Mouse (Mus musculus): ENCODE data around the gene Olfr812. TPM values are rescaled to one million over a fixed set of nuclear protein-coding genes. Genes with fewer than 3 reads are reported as not detected.
"Not testable (repeated sequence)": the region's sequence is repeated elsewhere in the genome, so short reads cannot be mapped to it uniquely, and the experiment has no call there.

Olfr812 gene
- total RNA-seq (2021), result not detected

- intact Hi-C loops (cut with DNase I), result no loop called here
- DNase-seq, result no peak
These were observed at the start of gene Olfr812 for GRCm38 (mm10) chr10:129845994-129846393. Gene Olfr812, minus strand, starts transcription at chr10:129846094.

- no peak for DNase-seq
- intact Hi-C loops (cut with DNase I), result no loop called here
These were observed 40.0 kb upstream of the Olfr812 start for GRCm38 (mm10) chr10:129885934-129886333.

GRCm38 (mm10) chr10:129885496-129885895, 39.6 kb upstream of the Olfr812 start:
- DNase-seq; intact Hi-C loops (cut with DNase I): not testable (repeated sequence)

- intact Hi-C loops (cut with DNase I); DNase-seq: not testable (repeated sequence)
These were observed 33.9 kb upstream of the Olfr812 start, which contains the start of gene Olfr814 for GRCm38 (mm10) chr10:129879751-129880150. Gene Olfr814, minus strand, starts transcription at chr10:129879851.

GRCm38 (mm10) chr10:129855067-129855466, 9.2 kb upstream of the Olfr812 start, which contains the start of gene Olfr813:
Gene Olfr813, plus strand, starts transcription at chr10:129855367.
- no peak for DNase-seq
- intact Hi-C loops (cut with DNase I), result no loop called here

GRCm38 (mm10) chr10:129847343-129847742, 1.4 kb upstream of the Olfr812 start:
- DNase-seq, result no peak
- intact Hi-C loops (cut with DNase I), result no loop called here

GRCm38 (mm10) chr10:129804296-129804695, 41.6 kb downstream of the Olfr812 start, which contains the start of gene Olfr811:
Gene Olfr811, minus strand, starts transcription at chr10:129804396.
- no peak for DNase-seq
- intact Hi-C loops (cut with DNase I), result no loop called here

- intact Hi-C loops (cut with DNase I), result no loop called here
- no peak for DNase-seq
These were observed 51.1 kb downstream of the Olfr812 start, which contains the start of gene Olfr810 for GRCm38 (mm10) chr10:129794817-129795216. Gene Olfr810, minus strand, starts transcription at chr10:129794917.

Other genes starting within 250 kb of the Olfr812 start
- not detected for gene Olfr796, start 233.5 kb downstream of the Olfr812 start, total RNA-seq (2021)
- not detected for gene Olfr798, start 218.2 kb downstream of the Olfr812 start, total RNA-seq (2021)
- gene Olfr799, start 208.6 kb downstream of the Olfr812 start, total RNA-seq (2021), result not detected
- gene Olfr800, start 188.4 kb downstream of the Olfr812 start, total RNA-seq (2021), result not detected
- not detected for gene Olfr801, start 172.2 kb downstream of the Olfr812 start, total RNA-seq (2021)
- not detected for gene Olfr802, start 157.9 kb downstream of the Olfr812 start, total RNA-seq (2021)
- not detected for gene Olfr803, start 151.8 kb downstream of the Olfr812 start, total RNA-seq (2021)
- not detected for gene Olfr804, start 142.9 kb downstream of the Olfr812 start, total RNA-seq (2021)
- gene Olfr805, start 116.7 kb downstream of the Olfr812 start, total RNA-seq (2021), result not detected
- gene Olfr806, start 104.2 kb downstream of the Olfr812 start, total RNA-seq (2021), result not detected
- gene Olfr807, start 88.3 kb downstream of the Olfr812 start, total RNA-seq (2021), result not detected
- gene Olfr808, start 80.6 kb downstream of the Olfr812 start, total RNA-seq (2021), result not detected
- not detected for gene Olfr809, start 71.5 kb downstream of the Olfr812 start, total RNA-seq (2021)
- gene Olfr810, start 51.2 kb downstream of the Olfr812 start, total RNA-seq (2021), result not detected
- not detected for gene Olfr811, start 41.7 kb downstream of the Olfr812 start, total RNA-seq (2021)
- not detected for gene Olfr813, start 9.3 kb upstream of the Olfr812 start, total RNA-seq (2021)
- gene Olfr814, start 33.8 kb upstream of the Olfr812 start, total RNA-seq (2021), result not detected
- gene Olfr815, start 59.8 kb upstream of the Olfr812 start, total RNA-seq (2021), result not detected
- gene Olfr816, start 69.5 kb upstream of the Olfr812 start, total RNA-seq (2021), result not detected
- gene Olfr818, start 103.0 kb upstream of the Olfr812 start, total RNA-seq (2021), result not detected
- gene Olfr819, start 121.2 kb upstream of the Olfr812 start, total RNA-seq (2021), result not detected
- not detected for gene Olfr247, start 130.0 kb upstream of the Olfr812 start, total RNA-seq (2021)
- not detected for gene Gm10310, start 139.0 kb upstream of the Olfr812 start, total RNA-seq (2021)
- not detected for gene Olfr820, start 166.5 kb upstream of the Olfr812 start, total RNA-seq (2021)
- not detected for gene Olfr821, start 184.3 kb upstream of the Olfr812 start, total RNA-seq (2021)
- gene Olfr822, start 225.1 kb upstream of the Olfr812 start, total RNA-seq (2021), result not detected

Data from left cerebral cortex, postnatal 4 days (tissue).